In the genomic region with DNA sequence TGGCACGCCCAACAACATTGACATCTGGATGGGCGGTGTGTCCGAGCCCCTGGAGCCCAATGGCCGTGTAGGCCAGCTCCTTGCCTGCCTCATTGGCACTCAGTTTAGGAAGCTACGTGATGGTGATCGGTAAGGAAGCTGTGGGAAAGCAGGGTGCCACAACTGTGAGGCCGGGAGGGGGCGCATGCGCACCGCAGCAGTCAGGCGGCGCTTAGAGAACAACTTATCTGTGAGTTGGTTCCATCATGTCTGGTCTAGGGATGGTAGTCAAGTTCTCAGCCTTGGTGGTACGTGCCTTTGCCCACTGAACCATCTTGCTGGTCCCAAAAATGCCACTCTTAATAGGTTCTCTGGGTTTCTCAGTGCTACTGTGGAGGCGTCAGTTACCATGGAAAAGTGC, we compare ENCODE assay signal across 8 mouse cellular contexts. TPM values are rescaled to one million over a fixed set of nuclear protein-coding genes. Genes with fewer than 3 reads are reported as not detected.
DNase-seq lines count a peak whose midpoint lies in the region; ATAC-seq and TF ChIP-seq lines count a peak whose summit lies in the region.
"Had no signal": no experiment of that assay in that cellular context is flagged by ENCODE, and none has a peak within 500 bp of the region (broad histone marks: within the 10 kb centered on the region; RNA-seq: fewer than 3 reads in every experiment).

No protein-coding gene starts in this region.

- H3K27me3 ChIP-seq in kidney, embryonic 15.5 days: no peaks in the 10 kb centered on the region
- peaks cover 47% of the 10 kb centered on the region for H3K27me3 ChIP-seq in E14TG2a.4 (ENCODE audit: insufficient read depth, low read length)
- 0 out of 2 replicates have a peak, but pooled peaks cover 5% of the 10 kb centered on the region for H3K27me3 ChIP-seq in limb, embryonic 10.5 days (ENCODE audit: low read depth, poor library complexity, severe bottlenecking)
- H3K27me3 ChIP-seq: embryonic facial prominence, embryonic 15.5 days had no signal

- peak; percentile 38 for DNase-seq in kidney, postnatal 10 days
- peak; percentile 72 for DNase-seq in R1 (ENCODE audit: low read depth, low spot score)
- DNase-seq in limb, embryonic 10.5 days (ENCODE audit: low spot score): peak; percentile 47
- DNase-seq in gastrocnemius, postnatal 14 days: no peak

- H3K9ac ChIP-seq in kidney, embryonic 15.5 days: no peak overlapping the region
- H3K9ac ChIP-seq: embryonic facial prominence, embryonic 15.5 days had no signal

- no peak overlapping the region for H3K4me3 ChIP-seq in kidney, embryonic 15.5 days (replicated peaks)
- peak overlapping the region; percentile 74 for H3K4me3 ChIP-seq in E14TG2a.4 (replicated peaks; ENCODE audit: low read length)
- H3K4me3 ChIP-seq in limb, embryonic 10.5 days: no peak overlapping the region
- H3K4me3 ChIP-seq: embryonic facial prominence, embryonic 15.5 days had no signal

- no peaks in the 10 kb centered on the region for H3K4me1 ChIP-seq in kidney, embryonic 15.5 days
- H3K4me1 ChIP-seq in E14TG2a.4 (replicated peaks; ENCODE audit: low read depth, low read length): peaks cover 14% of the 10 kb centered on the region
- peaks cover 8% of the 10 kb centered on the region; the same call in 1 of the 2 replicates for H3K4me1 ChIP-seq in limb, embryonic 10.5 days
- H3K4me1 ChIP-seq: embryonic facial prominence, embryonic 15.5 days had no signal

- no peak overlapping the region for H3K27ac ChIP-seq in kidney, embryonic 15.5 days
- no peak overlapping the region for H3K27ac ChIP-seq in limb, embryonic 10.5 days
- H3K27ac ChIP-seq: embryonic facial prominence, embryonic 15.5 days had no signal

- TF ChIP-seq CTCF in E14TG2a.4 (conservative IDR thresholded peaks at IDR 0.05; ENCODE audit: low read length): no peak

- H3K9me3 ChIP-seq in kidney, embryonic 15.5 days (replicated peaks): no peaks in the 10 kb centered on the region
- no peaks in the 10 kb centered on the region for H3K9me3 ChIP-seq in E14TG2a.4 (ENCODE audit: low read length)
- H3K9me3 ChIP-seq in limb, embryonic 10.5 days (replicated peaks): no peaks in the 10 kb centered on the region
- H3K9me3 ChIP-seq: embryonic facial prominence, embryonic 15.5 days had no signal

- no peak overlapping the region for H3K4me2 ChIP-seq in kidney, embryonic 15.5 days
- H3K4me2 ChIP-seq: embryonic facial prominence, embryonic 15.5 days had no signal

- WGBS in kidney, embryonic 15.5 days: 52% methylated on average over 14 of the region's 14 CpGs
- 42% methylated on average over 14 of the region's 14 CpGs for WGBS in limb, embryonic 10.5 days

- no peak for ATAC-seq in kidney, embryonic 15.5 days (replicated peaks; ENCODE audit: low FRiP score)
- no peak for ATAC-seq in inflammation-experienced regulatory T-cells, adult 6 months

- intact Hi-C loops in gastrocnemius, postnatal 14 days (cut with DNase I; ENCODE audit: low total_unique reads): no loop called here

- no peaks in the 10 kb centered on the region for H3K36me3 ChIP-seq in kidney, embryonic 15.5 days
- H3K36me3 ChIP-seq in E14TG2a.4 (ENCODE audit: insufficient read depth, low read length): no peaks in the 10 kb centered on the region
- no peaks in the 10 kb centered on the region for H3K36me3 ChIP-seq in limb, embryonic 10.5 days
- H3K36me3 ChIP-seq: embryonic facial prominence, embryonic 15.5 days had no signal

RNA-seq across cellular contexts. Expression of a gene that starts 9.2 kb away (rescaled TPM):
- 4.2 and 5.7 TPM in 2 replicates for polyA plus RNA-seq in kidney, embryonic 15.5 days (2015; fragmentation: Nextera tagmentation; extraction: Ambion mirVana)
- 2.8 and 4.0 TPM in 2 replicates for polyA plus RNA-seq in limb, embryonic 10.5 days (2016; fragmentation: Nextera tagmentation; extraction: Ambion mirVana)
- not detected for polyA plus RNA-seq in inflammation-experienced regulatory T-cells, adult 6 months (2017; shearing (Covaris generic))
- not detected for total RNA-seq in gastrocnemius, postnatal 14 days (2021)

RNA-seq across cellular contexts. Expression of a gene that starts 25.5 kb away (rescaled TPM):
- 0.44 TPM in 1 of 2 replicates, not detected in the other for polyA plus RNA-seq in kidney, embryonic 15.5 days (2015; fragmentation: Nextera tagmentation; extraction: Ambion mirVana)
- not detected in 2 replicates for polyA plus RNA-seq in limb, embryonic 10.5 days (2016; fragmentation: Nextera tagmentation; extraction: Ambion mirVana)
- polyA plus RNA-seq in inflammation-experienced regulatory T-cells, adult 6 months (2017; shearing (Covaris generic)): not detected
- total RNA-seq in gastrocnemius, postnatal 14 days (2021): not detected

RNA-seq across cellular contexts. Expression of a gene that starts 42.3 kb away (rescaled TPM):
- polyA plus RNA-seq in kidney, embryonic 15.5 days (2015; fragmentation: Nextera tagmentation; extraction: Ambion mirVana): 4.4 and 5.1 TPM in 2 replicates
- 0.74 and 2.9 TPM in 2 replicates for polyA plus RNA-seq in limb, embryonic 10.5 days (2016; fragmentation: Nextera tagmentation; extraction: Ambion mirVana)
- polyA plus RNA-seq in inflammation-experienced regulatory T-cells, adult 6 months (2017; shearing (Covaris generic)): 1 to 10 TPM; 1.7 to 3.8 (median 3.4) TPM
- total RNA-seq in gastrocnemius, postnatal 14 days (2021): under 1 TPM; 0.04 TPM

RNA-seq across cellular contexts. Expression of a gene that starts 50.4 kb away (rescaled TPM):
- 16.9 and 18.7 TPM in 2 replicates for polyA plus RNA-seq in kidney, embryonic 15.5 days (2015; fragmentation: Nextera tagmentation; extraction: Ambion mirVana)
- polyA plus RNA-seq in limb, embryonic 10.5 days (2016; fragmentation: Nextera tagmentation; extraction: Ambion mirVana): 18.0 TPM in 2 replicates
- 10 to 100 TPM in 1 of 3 experiments, 1 to 10 TPM in 2; 5.0 to 11.2 (median 5.6) TPM for polyA plus RNA-seq in inflammation-experienced regulatory T-cells, adult 6 months (2017; shearing (Covaris generic))
- 1 to 10 TPM; 1.9 to 2.3 TPM for total RNA-seq in gastrocnemius, postnatal 14 days (2021)
